Mouse (Mus musculus) kidney, postnatal 10 days (tissue): ENCODE data around the gene Recql.

Source experiments
- DNase-seq: peaks from one replicate; pipeline ENCODE4 v3.0.0; 2021; ENCODE audit warnings: mixed read lengths

The Recql gene

GRCm38 (mm10) chr6:142387011-142387754, at the start of gene Recql, which contains the start of gene Golt1b:
Recql (minus strand) TSS chr6:142387087.
Golt1b (plus strand) TSS chr6:142387221.
- DNase-seq = peak; percentile 98

- no peak for DNase-seq
Observed at GRCm38 (mm10) chr6:142429072-142429471, 42.2 kb upstream of the Recql start.

GRCm38 (mm10) chr6:142424976-142425375, 38.1 kb upstream of the Recql start:
- no peak for DNase-seq

GRCm38 (mm10) chr6:142414597-142414996, 27.7 kb upstream of the Recql start:
- DNase-seq = no peak

GRCm38 (mm10) chr6:142413845-142414244, 27.0 kb upstream of the Recql start:
- DNase-seq = no peak

GRCm38 (mm10) chr6:142412906-142413491, 26.1 kb upstream of the Recql start, which contains the start of gene Spx:
Spx (plus strand) TSS chr6:142413441.
- DNase-seq = no peak

- no peak for DNase-seq
Observed at GRCm38 (mm10) chr6:142411140-142411539, 24.3 kb upstream of the Recql start.

GRCm38 (mm10) chr6:142395756-142396155, 8.9 kb upstream of the Recql start:
- no peak for DNase-seq

- DNase-seq = no peak
Observed at GRCm38 (mm10) chr6:142394669-142395068, 7.8 kb upstream of the Recql start.

GRCm38 (mm10) chr6:142392312-142392711, 5.4 kb upstream of the Recql start:
- DNase-seq = no peak

GRCm38 (mm10) chr6:142389101-142389500, 2.2 kb upstream of the Recql start:
- no peak for DNase-seq

- no peak for DNase-seq
Observed at GRCm38 (mm10) chr6:142387755-142388271, 926 bp upstream of the Recql start.

GRCm38 (mm10) chr6:142386285-142387010, 439 bp downstream of the Recql start:
- no peak for DNase-seq

- no peak for DNase-seq
Observed at GRCm38 (mm10) chr6:142384521-142384920, 2.4 kb downstream of the Recql start.

- DNase-seq = no peak
Observed at GRCm38 (mm10) chr6:142381615-142382014, 5.3 kb downstream of the Recql start.

- no peak for DNase-seq
Observed at GRCm38 (mm10) chr6:142379961-142380360, 6.9 kb downstream of the Recql start.

GRCm38 (mm10) chr6:142378576-142379330, 8.1 kb downstream of the Recql start:
- DNase-seq = no peak

- no peak for DNase-seq
Observed at GRCm38 (mm10) chr6:142377081-142377480, 9.8 kb downstream of the Recql start.

- no peak for DNase-seq
Observed at GRCm38 (mm10) chr6:142369568-142369967, 17.3 kb downstream of the Recql start.

GRCm38 (mm10) chr6:142367565-142367964, 19.3 kb downstream of the Recql start:
- no peak for DNase-seq

- DNase-seq = no peak
Observed at GRCm38 (mm10) chr6:142366473-142367018, 20.3 kb downstream of the Recql start.

- DNase-seq = no peak
Observed at GRCm38 (mm10) chr6:142365742-142366472, 21.0 kb downstream of the Recql start.
